In genomic region chr2:50971131-50971825, GRCm38 (mm10) we compare ENCODE assay signal across 9 mouse cellular contexts.
DNase-seq lines count a peak whose midpoint lies in the region; ATAC-seq lines count a peak whose summit lies in the region.
"Had no signal": no experiment of that assay in that cellular context is flagged by ENCODE, and none has a peak within 500 bp of the region (broad histone marks: within the 10 kb centered on the region; RNA-seq: fewer than 3 reads in every experiment).

No protein-coding gene starts in this region.

- WGBS in liver, embryonic 11.5 days: 24% methylated on average over 14 of the region's 14 CpGs
- 11% methylated on average over 14 of the region's 14 CpGs for WGBS in embryonic facial prominence, embryonic 14.5 days
- WGBS in hindbrain, embryonic 13.5 days: 4% methylated on average over 14 of the region's 14 CpGs
- WGBS in limb, embryonic 10.5 days: 8% methylated on average over 14 of the region's 14 CpGs

- no peak overlapping the region for H3K4me3 ChIP-seq in liver, embryonic 11.5 days (ENCODE audit: low read depth, low read length)
- H3K4me3 ChIP-seq in embryonic facial prominence, embryonic 14.5 days (ENCODE audit: low read depth, low read length): no peak overlapping the region
- H3K4me3 ChIP-seq in hindbrain, embryonic 13.5 days: no peak overlapping the region
- H3K4me3 ChIP-seq in limb, embryonic 10.5 days: peak overlapping the region; percentile 27

- H3K9ac ChIP-seq in liver, embryonic 11.5 days (ENCODE audit: low read depth, low read length): no peak overlapping the region
- H3K9ac ChIP-seq in embryonic facial prominence, embryonic 14.5 days (ENCODE audit: low read depth, low read length): peak overlapping the region; percentile 43
- peak overlapping the region; percentile 59 for H3K9ac ChIP-seq in hindbrain, embryonic 13.5 days
- H3K9ac ChIP-seq: liver, embryonic 14.5 days had no signal

- no peak for ATAC-seq in liver, embryonic 11.5 days (replicated peaks; ENCODE audit: low FRiP score)
- ATAC-seq in embryonic facial prominence, embryonic 14.5 days (ENCODE audit: low read depth): peak; percentile 83
- peak; percentile 94 for ATAC-seq in hindbrain, embryonic 13.5 days (ENCODE audit: low FRiP score)
- no peak for ATAC-seq in inflammation-experienced regulatory T-cells, adult 6 months

- H3K4me2 ChIP-seq in liver, embryonic 11.5 days: 0 out of 2 replicates have a peak overlapping the region, but pooled peaks have one; percentile 3
- peak overlapping the region; percentile 38 for H3K4me2 ChIP-seq in embryonic facial prominence, embryonic 14.5 days (ENCODE audit: low read depth, low read length)
- H3K4me2 ChIP-seq in hindbrain, embryonic 13.5 days: peak overlapping the region; percentile 38

- H3K36me3 ChIP-seq in liver, embryonic 11.5 days (ENCODE audit: control insufficient read depth, insufficient read depth, low read length): no peaks in the 10 kb centered on the region
- H3K36me3 ChIP-seq in embryonic facial prominence, embryonic 14.5 days (ENCODE audit: control insufficient read depth, insufficient read depth, low read length): no peaks in the 10 kb centered on the region
- H3K36me3 ChIP-seq in hindbrain, embryonic 13.5 days: no peaks in the 10 kb centered on the region
- no peaks in the 10 kb centered on the region for H3K36me3 ChIP-seq in limb, embryonic 10.5 days

- DNase-seq in liver, embryonic 11.5 days (ENCODE audit: low spot score): no peak
- no peak for DNase-seq in liver
- DNase-seq in embryonic facial prominence, embryonic 14.5 days (ENCODE audit: low spot score): peak; percentile 77
- peak; percentile 63 for DNase-seq in limb, embryonic 10.5 days (ENCODE audit: low spot score)
- DNase-seq in right cerebral cortex, adult 18-20 months: peak; percentile 29
- no peak for DNase-seq in testis, postnatal 14 days (ENCODE audit: low spot score)

- no peaks in the 10 kb centered on the region for H3K9me3 ChIP-seq in liver, embryonic 11.5 days (ENCODE audit: control insufficient read depth, low read length)
- H3K9me3 ChIP-seq in embryonic facial prominence, embryonic 14.5 days (ENCODE audit: control insufficient read depth, low read length): no peaks in the 10 kb centered on the region
- H3K9me3 ChIP-seq in hindbrain, embryonic 13.5 days: no peaks in the 10 kb centered on the region; the same call in 1 of the 2 replicates
- H3K9me3 ChIP-seq in limb, embryonic 10.5 days (replicated peaks): no peaks in the 10 kb centered on the region

- H3K27ac ChIP-seq in liver, embryonic 11.5 days (ENCODE audit: low read depth, low read length): no peak overlapping the region
- peak overlapping the region; percentile 40; the same call in 1 of the 2 replicates for H3K27ac ChIP-seq in embryonic facial prominence, embryonic 14.5 days (replicated peaks; ENCODE audit: low read depth, low read length)
- H3K27ac ChIP-seq in hindbrain, embryonic 13.5 days: peak overlapping the region; percentile 91
- H3K27ac ChIP-seq in limb, embryonic 10.5 days: peak overlapping the region; percentile 84
- H3K27ac ChIP-seq: liver, embryonic 14.5 days had no signal

- H3K4me1 ChIP-seq in liver, embryonic 11.5 days (replicated peaks; ENCODE audit: control insufficient read depth, insufficient read depth, low read length): no peaks in the 10 kb centered on the region
- peaks cover 10% of the 10 kb centered on the region; the same call in 1 of the 2 replicates for H3K4me1 ChIP-seq in embryonic facial prominence, embryonic 14.5 days (ENCODE audit: control insufficient read depth, insufficient read depth, low read length)
- H3K4me1 ChIP-seq in hindbrain, embryonic 13.5 days (replicated peaks): peaks cover 27% of the 10 kb centered on the region
- peaks cover 26% of the 10 kb centered on the region for H3K4me1 ChIP-seq in limb, embryonic 10.5 days

- no peaks in the 10 kb centered on the region for H3K27me3 ChIP-seq in liver, embryonic 11.5 days (replicated peaks; ENCODE audit: control insufficient read depth, insufficient read depth, low read length)
- no peaks in the 10 kb centered on the region for H3K27me3 ChIP-seq in embryonic facial prominence, embryonic 14.5 days (replicated peaks; ENCODE audit: control insufficient read depth, insufficient read depth, low read length)
- no peaks in the 10 kb centered on the region for H3K27me3 ChIP-seq in hindbrain, embryonic 13.5 days
- H3K27me3 ChIP-seq in limb, embryonic 10.5 days (ENCODE audit: low read depth, poor library complexity, severe bottlenecking): no peaks in the 10 kb centered on the region

Comparison
In these comparisons a context has a peak if more than half of its experiments do, and no peak if none do; other contexts are left out.
1. ATAC-seq: peak in embryonic facial prominence, embryonic 14.5 days (single experiment) and hindbrain, embryonic 13.5 days (single experiment); none in liver, embryonic 11.5 days (single experiment) and inflammation-experienced regulatory T-cells, adult 6 months (single experiment).
2. DNase-seq: peak in embryonic facial prominence, embryonic 14.5 days (single experiment), limb, embryonic 10.5 days (single experiment) and right cerebral cortex, adult 18-20 months (single experiment); none in liver, embryonic 11.5 days (single experiment), liver (single experiment) and testis, postnatal 14 days (single experiment).
3. Peak in every context shown above with its lines, with median percentiles within 50 percentile points of each other: H3K4me2 ChIP-seq.